Mouse (Mus musculus) thymus, postnatal 14 days (tissue): ENCODE measurements around the gene Slc12a8.
A peak's percentile ranks its signal among the peaks of the same experiment; 100 is the strongest.

Experiments
- DNase-seq: peaks from one replicate; pipeline ENCODE4 v3.0.0; 2021

Slc12a8 gene

GRCm38 (mm10) chr16:33584455-33585082, 67.4 kb downstream of the Slc12a8 start:
- DNase-seq, result peak; percentile 35

DNA sequence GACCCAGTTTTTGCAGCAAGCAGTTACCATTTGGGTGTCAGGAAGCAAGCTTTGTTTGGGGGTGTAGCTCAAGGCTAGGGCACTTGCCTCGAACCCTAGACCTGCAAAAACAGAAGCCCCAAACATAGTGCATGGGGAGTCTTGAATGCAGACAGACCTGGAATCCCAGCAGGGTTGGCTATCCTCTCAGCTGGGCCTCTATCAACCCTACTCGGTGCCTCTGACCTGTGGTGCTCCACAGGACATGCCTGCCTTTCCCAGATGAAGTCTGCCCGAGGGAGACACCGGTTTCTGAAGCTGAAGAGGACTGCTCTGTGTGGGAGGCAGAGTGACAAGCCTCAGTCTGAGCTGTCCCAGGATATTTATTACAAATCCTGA, 67.9 kb downstream of the Slc12a8 start:
- no peak for DNase-seq

GRCm38 (mm10) chr16:33587283-33588127, 70.4 kb downstream of the Slc12a8 start:
- no peak for DNase-seq

DNA sequence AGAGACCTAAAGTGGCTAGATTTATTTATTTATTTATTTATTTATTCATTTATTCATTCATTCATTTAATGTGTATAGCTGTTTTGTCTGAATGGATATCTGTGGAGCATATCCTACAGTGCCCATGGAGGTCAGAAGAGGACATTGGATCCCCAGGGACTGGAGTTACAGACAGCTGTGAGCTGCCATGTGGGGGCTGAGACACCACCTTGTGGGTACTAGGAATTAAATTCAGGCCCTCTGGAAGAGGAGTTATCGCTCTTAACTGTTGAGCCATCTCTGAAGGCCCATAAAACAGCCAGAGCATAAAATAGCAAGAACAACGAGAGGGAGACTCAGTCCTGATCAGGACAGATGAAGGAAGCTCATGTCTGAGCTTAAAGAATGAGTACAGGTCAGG, 71.7 kb downstream of the Slc12a8 start:
- DNase-seq, result no peak

DNA sequence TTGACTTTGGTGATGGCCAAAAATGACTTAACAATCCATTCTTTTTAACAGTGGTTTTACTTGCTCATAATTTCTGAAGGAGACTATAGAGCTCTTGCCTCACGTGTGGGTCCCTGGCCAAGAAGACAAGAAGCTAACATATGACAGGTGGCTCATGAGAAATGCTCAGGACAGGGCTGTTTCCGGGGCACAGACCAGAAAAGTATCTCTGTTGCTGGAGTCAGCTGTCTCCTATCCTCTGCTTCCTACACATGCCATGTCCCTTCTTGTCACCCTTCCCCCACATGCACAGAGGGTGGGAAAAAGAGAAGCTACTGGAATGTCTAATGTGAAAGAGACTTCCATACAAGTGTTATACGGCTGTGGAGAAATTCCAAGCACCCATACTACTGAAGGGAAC, 73.3 kb downstream of the Slc12a8 start:
- no peak for DNase-seq

GRCm38 (mm10) chr16:33591390-33592067, 74.4 kb downstream of the Slc12a8 start:
- DNase-seq, result peak; percentile 9

DNA sequence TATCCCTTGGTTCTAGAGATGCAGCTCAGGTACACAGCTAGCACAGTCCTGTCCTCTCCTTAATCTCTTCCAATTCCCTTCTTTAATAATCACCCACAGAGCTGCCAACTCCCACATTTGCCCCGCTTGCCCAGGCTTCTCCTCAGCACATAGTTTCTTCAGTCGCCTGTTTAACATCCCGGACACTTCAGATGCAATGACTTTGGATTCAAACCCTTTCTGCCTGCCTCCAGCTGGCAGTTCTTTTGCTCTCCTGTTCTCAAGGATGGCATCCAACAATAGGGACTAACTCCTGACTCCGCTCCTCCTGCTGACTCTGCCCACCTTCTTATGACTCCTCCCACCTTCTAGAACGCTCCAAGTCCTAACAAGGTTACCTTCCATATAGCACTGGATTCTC, 75.2 kb downstream of the Slc12a8 start:
- DNase-seq, result no peak

- no peak for DNase-seq
Measured at GRCm38 (mm10) chr16:33593467-33593866, 76.3 kb downstream of the Slc12a8 start.

DNA sequence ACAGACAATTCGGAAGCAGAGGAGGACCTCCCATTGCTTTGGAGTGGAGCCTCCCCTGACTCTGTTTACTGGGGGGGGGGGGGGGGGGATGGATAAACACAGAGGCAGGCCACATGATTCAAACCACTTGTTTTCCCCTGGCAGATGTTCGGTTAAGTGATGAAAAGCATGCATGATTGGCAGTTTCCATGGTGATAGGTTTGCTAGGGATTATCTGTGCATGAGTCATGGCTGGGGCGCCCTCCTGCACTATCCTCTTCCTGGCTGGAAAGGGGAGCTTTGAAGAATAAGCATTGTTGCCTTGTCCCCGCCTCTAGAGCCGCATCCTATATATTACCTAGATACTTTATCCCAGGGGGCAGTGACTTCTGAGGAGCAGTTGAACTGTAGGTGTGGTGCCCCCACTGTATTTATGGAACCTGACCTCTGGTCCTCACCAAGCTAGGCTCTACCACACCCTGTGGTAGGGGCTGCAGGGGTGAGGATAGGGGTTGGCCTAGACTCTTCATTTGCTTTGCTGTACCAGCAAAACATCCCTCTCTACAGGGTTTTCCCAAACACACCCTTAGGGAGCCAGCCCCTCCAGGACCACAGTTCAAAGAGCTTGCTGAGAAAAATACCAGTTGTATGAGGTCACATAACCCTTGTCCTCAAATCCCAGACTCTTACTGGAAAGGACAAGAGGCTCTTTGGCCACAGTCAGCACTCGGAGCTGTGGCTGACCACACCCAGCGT, 77.1 kb downstream of the Slc12a8 start:
- DNase-seq, result no peak

GRCm38 (mm10) chr16:33595235-33595769, 78.2 kb downstream of the Slc12a8 start:
- DNase-seq, result no peak

- no peak for DNase-seq
Measured at GRCm38 (mm10) chr16:33596213-33596612, 79.1 kb downstream of the Slc12a8 start.

- peak; percentile 56 for DNase-seq
Measured at GRCm38 (mm10) chr16:33600216-33600615, 83.1 kb downstream of the Slc12a8 start.

- DNase-seq, result no peak
Measured at GRCm38 (mm10) chr16:33601299-33601698, 84.2 kb downstream of the Slc12a8 start.

DNA sequence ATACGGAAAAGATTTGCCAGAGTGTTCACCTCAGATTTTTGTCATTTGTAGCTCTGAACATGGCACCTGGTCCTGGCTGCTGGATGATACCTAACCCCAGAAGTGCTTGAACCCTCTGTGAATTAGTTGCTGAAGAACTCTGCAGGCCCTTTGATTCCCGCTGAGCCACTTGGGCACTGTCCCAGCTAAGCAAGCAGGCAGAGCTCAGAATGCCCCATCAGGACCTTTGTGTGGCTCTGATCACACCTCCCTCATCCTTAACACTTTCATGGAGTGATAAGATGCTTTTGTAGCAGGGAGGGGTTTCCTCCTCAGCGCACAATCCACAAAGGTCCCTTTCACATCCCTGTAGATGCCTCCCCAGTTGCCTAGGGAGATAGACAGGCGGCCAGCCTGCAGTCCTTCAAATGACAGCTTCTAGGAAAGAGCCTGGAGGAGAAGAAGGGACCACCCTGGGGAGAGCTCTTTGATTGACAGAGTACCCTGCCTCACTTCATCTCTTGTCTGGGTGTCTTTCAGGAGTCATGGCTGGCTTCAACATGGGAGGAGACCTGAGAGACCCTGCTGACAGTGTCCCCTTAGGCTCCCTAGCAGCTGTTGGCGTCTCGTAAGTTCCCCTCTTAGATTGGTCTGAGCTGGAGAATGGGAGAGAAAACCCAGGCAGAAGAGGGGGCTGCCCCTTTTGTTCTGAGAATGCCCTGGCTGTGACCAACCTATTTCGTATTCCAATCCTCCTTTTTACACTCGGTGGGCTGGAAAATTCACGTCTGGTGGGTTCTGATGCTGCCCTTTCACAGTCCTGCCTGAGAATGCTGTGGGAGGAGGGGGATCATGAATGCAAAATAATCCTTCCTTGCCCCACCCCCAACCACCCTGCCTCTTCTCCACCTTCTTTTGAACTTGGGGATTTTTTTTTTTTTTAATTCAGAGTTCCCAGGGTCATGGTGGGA, 88.8 kb downstream of the Slc12a8 start:
- no peak for DNase-seq

DNA sequence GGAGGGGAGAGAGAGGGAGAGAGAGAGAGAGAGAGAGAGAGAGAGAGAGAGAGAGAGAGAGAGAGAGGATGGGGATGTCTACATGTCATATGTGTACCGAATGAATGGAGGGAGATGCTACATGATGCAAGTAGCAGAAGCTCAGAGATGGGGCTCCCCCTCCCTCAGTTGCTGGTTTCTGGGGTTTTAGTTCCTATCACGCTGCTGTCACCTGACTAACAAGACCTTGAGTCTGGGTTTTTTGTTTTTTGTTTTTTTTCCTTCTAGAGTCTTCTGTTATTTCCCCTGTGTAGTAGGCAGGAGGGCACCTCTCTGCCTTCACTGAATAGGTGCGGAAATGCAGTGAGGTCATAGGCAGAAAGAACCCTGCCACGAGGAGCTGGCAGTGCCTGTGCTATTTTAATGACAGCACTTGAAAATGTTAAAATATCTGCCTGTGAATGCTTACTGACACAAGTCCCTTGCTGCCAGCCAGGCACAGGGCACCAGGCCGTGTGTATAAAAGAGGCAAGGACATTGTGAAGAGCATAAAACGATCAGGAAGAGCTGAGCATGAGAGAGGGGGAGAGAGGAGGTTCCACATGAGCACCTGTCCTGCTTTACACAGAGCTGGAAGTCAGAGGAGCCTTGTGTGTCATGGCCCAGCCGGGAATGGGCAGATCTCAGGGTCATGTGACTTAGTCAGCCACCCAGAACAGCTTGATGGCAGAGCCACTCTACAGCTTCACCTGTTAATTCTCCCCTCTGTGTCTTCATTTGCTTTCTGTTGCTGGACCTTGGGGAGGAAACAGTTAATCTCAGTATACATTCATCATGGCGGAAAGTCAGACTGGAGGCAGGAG, 89.8 kb downstream of the Slc12a8 start:
- DNase-seq, result no peak

- no peak for DNase-seq
Measured at GRCm38 (mm10) chr16:33609554-33609953, 92.4 kb downstream of the Slc12a8 start.

DNA sequence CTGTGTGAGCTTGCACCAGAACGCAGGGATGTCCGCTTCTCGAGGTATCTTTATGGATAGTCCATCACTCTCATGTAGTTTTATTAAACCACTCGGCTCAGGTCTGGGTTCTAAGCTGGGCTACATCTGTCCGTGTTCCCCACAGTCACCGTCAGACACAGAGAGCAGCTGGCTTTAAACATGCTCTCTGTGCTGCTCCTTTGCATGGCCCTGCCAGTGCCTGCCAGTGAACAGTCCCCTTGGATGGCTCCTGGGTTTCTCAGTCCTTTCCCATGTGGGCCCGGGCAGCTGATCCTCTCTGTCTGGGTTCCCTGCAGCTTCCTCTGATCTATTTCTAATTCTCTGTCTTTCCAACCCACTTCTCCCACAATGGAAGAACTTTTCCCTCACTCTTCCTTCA, 93.3 kb downstream of the Slc12a8 start:
- DNase-seq, result no peak

DNA sequence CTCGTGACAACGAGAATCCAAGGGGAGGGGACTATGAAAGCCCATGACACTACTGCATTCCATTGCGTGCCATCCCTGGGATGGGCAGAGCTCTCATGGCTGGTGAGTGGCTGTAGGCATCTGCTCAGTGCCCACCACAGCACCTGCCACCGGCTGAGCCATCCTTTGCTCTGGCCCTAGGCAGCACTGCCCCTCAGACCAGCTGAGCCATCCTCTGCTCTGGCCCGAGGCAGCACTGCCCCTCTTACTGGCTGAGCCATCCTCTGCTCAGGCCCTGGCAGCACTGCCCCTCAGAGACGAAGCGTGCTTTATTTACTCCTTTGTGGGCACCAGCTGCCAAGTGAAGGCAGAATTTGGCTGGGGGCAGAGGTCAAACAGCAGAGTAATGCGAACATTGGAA, 94.2 kb downstream of the Slc12a8 start:
- no peak for DNase-seq

GRCm38 (mm10) chr16:33612056-33612770, 95.1 kb downstream of the Slc12a8 start:
- DNase-seq, result no peak

DNA sequence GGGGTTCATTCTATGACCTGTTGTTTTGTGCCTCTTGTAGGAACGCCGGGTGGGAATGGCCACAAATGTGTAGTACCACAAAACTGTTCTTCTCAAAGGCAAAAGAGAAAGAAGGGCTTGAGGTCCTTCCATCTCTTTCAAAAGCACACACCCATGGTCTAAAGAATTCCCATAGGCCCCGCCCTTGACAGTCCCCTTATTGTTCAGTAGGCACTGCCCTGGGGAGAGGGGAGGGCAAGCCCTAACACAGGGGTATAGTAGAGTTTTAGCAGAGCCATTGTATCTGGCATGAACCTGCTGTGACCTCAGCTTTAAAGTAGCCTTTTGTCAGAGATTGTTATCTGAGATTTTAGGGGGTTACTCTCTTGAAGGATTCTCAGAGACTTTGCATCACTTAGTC, 98.9 kb downstream of the Slc12a8 start:
- no peak for DNase-seq
